Mouse (Mus musculus): ENCODE measurements around the gene Rabgef1.

- TF ChIP-seq GATA1 (IDR thresholded peaks at IDR 0.05; ENCODE audit: low read length) (no peak), TAL1 (IDR thresholded peaks at IDR 0.05; ENCODE audit: low read length) (no peak)
Measured at GRCm38 (mm10) chr5:130256678-130257271, 85.2 kb downstream of the Rabgef1 start.
